Mouse (Mus musculus): ENCODE measurements at regions not wholly inside any gene's neighbourhood (a gene's known extent, or its start where the extent isn't known, plus 50 kb on each side); places are given as distances from the start of the nearest gene placed in this dataset.

DNA sequence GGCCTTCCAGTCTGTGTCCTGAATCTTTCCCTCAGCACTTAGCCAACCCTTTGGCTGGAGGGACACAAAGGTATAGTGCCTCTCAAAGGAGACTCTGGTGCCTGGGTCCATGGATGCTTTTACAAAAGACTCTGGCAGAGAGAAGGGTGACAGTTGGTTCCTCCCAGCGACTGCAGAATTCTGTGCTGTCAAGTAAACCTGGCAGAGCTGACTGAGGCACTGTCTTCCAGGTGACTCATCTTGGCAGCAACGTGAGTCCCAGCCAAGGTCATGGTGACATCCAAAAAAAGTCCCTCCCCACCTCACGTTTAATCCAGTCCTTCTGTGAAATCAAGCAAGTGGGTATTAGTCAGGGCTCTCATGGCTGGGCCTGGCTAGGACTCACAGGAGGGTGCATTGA, 150.3 kb downstream of the Fam43a start:
- Histone ChIP-seq H3K27ac (ENCODE audit: insufficient read depth, low read length) (no peak overlapping the region), H3K4me1 (ENCODE audit: control insufficient read depth, insufficient read depth, insufficient read length) (no peaks in the 10 kb centered on the region), H3K4me3 (ENCODE audit: extremely low read depth, insufficient read depth, insufficient read length) (no peak overlapping the region), H3K27me3 (ENCODE audit: control insufficient read depth, insufficient read depth, low read length) (no peaks in the 10 kb centered on the region), H3K36me3 (ENCODE audit: control insufficient read depth, insufficient read depth, low read length) (no peaks in the 10 kb centered on the region)
- 78% methylated on average over 3 of the region's 3 CpGs for WGBS
- DNase-seq (ENCODE audit: low read depth in 1 of 2, low spot score in 2 of 2): no peak
- TF ChIP-seq POLR2A (IDR thresholded peaks at IDR 0.05; ENCODE audit: low read depth, low read length): no peak
- TF ChIP-seq CTCF (IDR thresholded peaks at IDR 0.05; ENCODE audit: extremely low read depth, insufficient read depth, insufficient read length, insufficient replicate concordance): no peak

DNA sequence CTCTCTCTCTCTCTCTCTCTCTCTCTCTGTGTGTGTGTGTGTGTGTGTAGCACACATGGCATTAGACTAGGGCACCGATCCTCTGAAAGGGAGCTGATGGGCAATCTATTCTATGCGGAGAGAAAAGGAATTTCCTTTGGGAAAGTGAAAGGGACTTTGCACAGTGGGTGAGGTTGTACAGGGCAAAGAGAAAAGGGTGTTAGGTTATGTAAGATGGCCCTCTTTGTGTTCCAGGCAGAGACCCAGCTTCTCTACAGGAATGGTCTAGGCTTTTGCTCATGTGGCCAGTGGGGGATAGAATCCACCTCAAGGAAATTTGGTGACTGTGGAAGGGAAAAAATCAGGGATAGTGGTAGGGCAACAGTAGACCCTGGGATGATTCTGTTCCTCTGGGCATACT, 156.2 kb downstream of the Fam43a start:
- Histone ChIP-seq H3K27ac (ENCODE audit: insufficient read depth, low read length) (no peak overlapping the region), H3K27me3 (ENCODE audit: control insufficient read depth, insufficient read depth, low read length) (no peaks in the 10 kb centered on the region), H3K4me3 (ENCODE audit: extremely low read depth, insufficient read depth, insufficient read length) (no peak overlapping the region), H3K4me1 (ENCODE audit: control insufficient read depth, insufficient read depth, insufficient read length) (no peaks in the 10 kb centered on the region), H3K36me3 (ENCODE audit: control insufficient read depth, insufficient read depth, low read length) (no peaks in the 10 kb centered on the region)
- no peak for TF ChIP-seq CTCF (IDR thresholded peaks at IDR 0.05; ENCODE audit: extremely low read depth, insufficient read depth, insufficient read length, insufficient replicate concordance)
- TF ChIP-seq POLR2A (IDR thresholded peaks at IDR 0.05; ENCODE audit: low read depth, low read length): no peak
- DNase-seq (ENCODE audit: low read depth in 1 of 2, low spot score in 2 of 2): no peak
- 84% methylated on average over 2 of the region's 2 CpGs for WGBS

DNA sequence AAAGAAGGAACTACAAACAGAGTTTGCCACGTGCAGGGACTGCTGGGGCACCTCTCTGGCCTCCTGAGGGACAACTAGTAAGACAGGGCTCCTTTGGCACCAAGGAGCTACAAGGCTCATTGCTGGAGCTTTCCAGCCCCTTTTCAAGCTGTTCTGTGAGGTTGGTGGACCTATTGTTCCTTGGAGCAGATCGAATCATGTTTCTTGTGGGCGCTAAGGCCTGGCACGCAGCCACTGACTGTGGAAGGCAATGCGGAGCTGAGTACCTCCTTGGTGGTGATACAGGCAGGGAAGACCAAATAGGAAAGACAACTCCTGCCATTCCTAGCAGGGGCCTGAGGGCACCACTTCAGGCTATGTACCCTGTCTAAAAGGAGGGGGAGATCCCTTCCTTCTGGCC, 157.2 kb downstream of the Fam43a start:
- H3K4me1 ChIP-seq (ENCODE audit: control insufficient read depth, insufficient read depth, insufficient read length): no peaks in the 10 kb centered on the region
- H3K36me3 ChIP-seq (ENCODE audit: control insufficient read depth, insufficient read depth, low read length): no peaks in the 10 kb centered on the region
- H3K4me3 ChIP-seq (ENCODE audit: extremely low read depth, insufficient read depth, insufficient read length): no peak overlapping the region
- no peak overlapping the region for H3K27ac ChIP-seq (ENCODE audit: insufficient read depth, low read length)
- TF ChIP-seq CTCF (IDR thresholded peaks at IDR 0.05; ENCODE audit: extremely low read depth, insufficient read depth, insufficient read length, insufficient replicate concordance) (no peak), POLR2A (IDR thresholded peaks at IDR 0.05; ENCODE audit: low read depth, low read length) (no peak)
- H3K27me3 ChIP-seq (ENCODE audit: control insufficient read depth, insufficient read depth, low read length): no peaks in the 10 kb centered on the region
- WGBS: 72% methylated on average over 5 of the region's 5 CpGs
- DNase-seq (ENCODE audit: low read depth in 1 of 2, low spot score in 2 of 2): no peak

DNA sequence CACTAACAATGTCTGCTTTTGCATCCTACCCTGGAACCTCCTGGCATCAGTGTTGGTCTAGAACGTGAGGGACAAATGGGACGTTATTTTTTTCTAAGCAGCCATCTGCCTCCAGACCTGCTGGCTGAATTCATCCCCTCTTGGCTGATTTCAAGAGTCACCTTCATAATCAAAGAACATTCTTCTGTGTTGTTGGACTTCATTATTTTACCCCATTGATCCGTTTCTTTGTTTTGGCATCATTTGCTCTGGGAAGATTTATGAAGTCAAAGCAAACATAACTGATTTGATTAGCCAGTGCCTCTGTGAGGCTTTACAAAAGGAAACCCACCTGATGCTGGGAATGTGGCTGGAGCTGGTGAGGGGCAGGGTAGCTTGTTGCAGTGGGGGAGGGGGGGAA, 158.0 kb downstream of the Fam43a start:
- Histone ChIP-seq H3K4me1 (ENCODE audit: control insufficient read depth, insufficient read depth, insufficient read length) (no peaks in the 10 kb centered on the region), H3K27ac (ENCODE audit: insufficient read depth, low read length) (no peak overlapping the region), H3K27me3 (ENCODE audit: control insufficient read depth, insufficient read depth, low read length) (no peaks in the 10 kb centered on the region), H3K36me3 (ENCODE audit: control insufficient read depth, insufficient read depth, low read length) (no peaks in the 10 kb centered on the region), H3K4me3 (ENCODE audit: extremely low read depth, insufficient read depth, insufficient read length) (no peak overlapping the region)
- 92% methylated on average over 3 of the region's 3 CpGs for WGBS
- DNase-seq (ENCODE audit: low read depth in 1 of 2, low spot score in 2 of 2): no peak
- TF ChIP-seq CTCF (IDR thresholded peaks at IDR 0.05; ENCODE audit: extremely low read depth, insufficient read depth, insufficient read length, insufficient replicate concordance): no peak
- no peak for TF ChIP-seq POLR2A (IDR thresholded peaks at IDR 0.05; ENCODE audit: low read depth, low read length)

DNA sequence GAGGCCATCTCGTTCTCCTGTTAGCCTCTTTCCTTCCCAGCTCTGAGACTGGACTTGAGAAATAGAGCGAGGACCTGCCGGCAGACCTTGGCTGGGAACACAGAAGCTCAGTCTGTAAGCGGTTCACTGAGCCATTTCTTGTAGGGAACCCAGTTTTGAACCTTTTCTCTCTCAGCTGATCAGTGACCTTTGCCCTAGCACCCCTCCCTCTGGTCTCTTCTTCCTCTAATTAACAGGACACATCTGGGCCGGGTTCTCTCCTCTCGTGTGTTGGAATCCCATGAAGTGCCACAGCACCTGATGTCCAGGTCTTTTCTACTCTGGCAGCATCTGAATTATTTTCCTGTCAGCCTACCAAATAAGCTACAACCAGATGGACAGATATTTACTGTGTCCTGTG, 158.5 kb downstream of the Fam43a start:
- WGBS: 89% methylated on average over 6 of the region's 6 CpGs
- no peaks in the 10 kb centered on the region for H3K27me3 ChIP-seq (ENCODE audit: control insufficient read depth, insufficient read depth, low read length)
- no peak for DNase-seq (ENCODE audit: low read depth in 1 of 2, low spot score in 2 of 2)

DNA sequence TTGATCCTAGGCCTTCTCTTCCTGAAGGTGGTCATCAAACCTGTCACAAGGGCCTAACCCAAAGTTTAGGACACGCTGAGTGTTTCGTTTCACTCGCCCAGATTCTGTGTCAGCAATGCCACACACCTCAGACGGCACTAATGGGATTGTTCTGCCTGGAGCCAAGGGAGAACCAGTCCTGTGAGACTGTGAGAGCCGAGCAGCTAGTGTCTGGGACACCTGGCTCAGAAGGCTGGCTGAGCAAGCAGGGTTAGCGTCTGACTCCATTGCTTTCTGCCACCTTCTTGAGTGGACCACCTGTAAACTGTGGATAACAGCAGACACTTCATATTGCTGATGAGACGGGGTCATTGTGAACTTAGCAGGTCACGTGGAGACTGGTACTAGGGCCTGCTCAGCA, 160.0 kb downstream of the Fam43a start:
- Histone ChIP-seq H3K4me3 (ENCODE audit: extremely low read depth, insufficient read depth, insufficient read length) (no peak overlapping the region), H3K27me3 (ENCODE audit: control insufficient read depth, insufficient read depth, low read length) (no peaks in the 10 kb centered on the region), H3K27ac (ENCODE audit: insufficient read depth, low read length) (no peak overlapping the region), H3K4me1 (ENCODE audit: control insufficient read depth, insufficient read depth, insufficient read length) (no peaks in the 10 kb centered on the region), H3K36me3 (ENCODE audit: control insufficient read depth, insufficient read depth, low read length) (no peaks in the 10 kb centered on the region)
- TF ChIP-seq POLR2A (IDR thresholded peaks at IDR 0.05; ENCODE audit: low read depth, low read length) (no peak), CTCF (IDR thresholded peaks at IDR 0.05; ENCODE audit: extremely low read depth, insufficient read depth, insufficient read length, insufficient replicate concordance) (no peak)
- WGBS: 93% methylated on average over 8 of the region's 8 CpGs
- no peak for DNase-seq (ENCODE audit: low read depth in 1 of 2, low spot score in 2 of 2)

More for the DNA sequence above, 158.5 kb downstream of the Fam43a start:
- H3K36me3 ChIP-seq (ENCODE audit: control insufficient read depth, insufficient read depth, low read length): no peaks in the 10 kb centered on the region
- H3K4me1 ChIP-seq (ENCODE audit: control insufficient read depth, insufficient read depth, insufficient read length): no peaks in the 10 kb centered on the region
- no peak for TF ChIP-seq CTCF (IDR thresholded peaks at IDR 0.05; ENCODE audit: extremely low read depth, insufficient read depth, insufficient read length, insufficient replicate concordance)
- TF ChIP-seq POLR2A (IDR thresholded peaks at IDR 0.05; ENCODE audit: low read depth, low read length): no peak
- no peak overlapping the region for H3K27ac ChIP-seq (ENCODE audit: insufficient read depth, low read length)
- no peak overlapping the region for H3K4me3 ChIP-seq (ENCODE audit: extremely low read depth, insufficient read depth, insufficient read length)

DNA sequence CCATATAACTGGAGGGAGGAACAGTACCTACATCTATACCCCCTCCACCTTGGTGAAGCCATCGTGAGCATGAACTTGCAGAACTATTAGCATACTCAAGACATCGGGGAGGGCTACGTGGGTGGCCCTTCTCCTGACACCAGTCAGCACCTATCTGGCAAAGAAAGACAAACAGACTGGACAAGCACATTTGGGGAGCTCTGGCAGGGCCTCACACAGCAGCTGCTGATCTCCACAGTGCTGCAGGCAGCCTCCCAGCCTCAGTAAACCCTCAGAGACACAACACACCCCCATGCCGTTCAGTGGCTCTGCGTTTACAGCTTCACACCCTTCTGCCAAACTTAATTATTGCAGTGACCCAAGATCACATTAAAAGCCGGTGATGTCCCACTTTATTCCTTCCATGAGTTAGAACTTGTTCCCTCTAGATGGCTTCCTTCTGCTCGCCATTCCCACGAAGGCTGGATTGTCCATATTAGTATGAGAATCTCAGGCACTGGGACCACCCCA, 161.7 kb downstream of the Fam43a start:
- whole genome bisulfite sequencing: 84% methylated on average over 8 of the region's 8 CpGs
- Histone ChIP-seq H3K4me1 (ENCODE audit: control insufficient read depth, insufficient read depth, insufficient read length) (no peaks in the 10 kb centered on the region), H3K27ac (ENCODE audit: insufficient read depth, low read length) (no peak overlapping the region), H3K36me3 (ENCODE audit: control insufficient read depth, insufficient read depth, low read length) (no peaks in the 10 kb centered on the region), H3K4me3 (ENCODE audit: extremely low read depth, insufficient read depth, insufficient read length) (no peak overlapping the region), H3K27me3 (ENCODE audit: control insufficient read depth, insufficient read depth, low read length) (no peaks in the 10 kb centered on the region)
- DNase-seq (ENCODE audit: low read depth in 1 of 2, low spot score in 2 of 2): no peak
- TF ChIP-seq CTCF (IDR thresholded peaks at IDR 0.05; ENCODE audit: extremely low read depth, insufficient read depth, insufficient read length, insufficient replicate concordance): no peak

Measured in spleen, adult 2 months (tissue).